Mouse (Mus musculus): ENCODE measurements at regions not wholly inside any gene's neighbourhood (a gene's known extent, or its start where the extent isn't known, plus 50 kb on each side); places are given as distances from the start of the nearest gene placed in this dataset.

DNA sequence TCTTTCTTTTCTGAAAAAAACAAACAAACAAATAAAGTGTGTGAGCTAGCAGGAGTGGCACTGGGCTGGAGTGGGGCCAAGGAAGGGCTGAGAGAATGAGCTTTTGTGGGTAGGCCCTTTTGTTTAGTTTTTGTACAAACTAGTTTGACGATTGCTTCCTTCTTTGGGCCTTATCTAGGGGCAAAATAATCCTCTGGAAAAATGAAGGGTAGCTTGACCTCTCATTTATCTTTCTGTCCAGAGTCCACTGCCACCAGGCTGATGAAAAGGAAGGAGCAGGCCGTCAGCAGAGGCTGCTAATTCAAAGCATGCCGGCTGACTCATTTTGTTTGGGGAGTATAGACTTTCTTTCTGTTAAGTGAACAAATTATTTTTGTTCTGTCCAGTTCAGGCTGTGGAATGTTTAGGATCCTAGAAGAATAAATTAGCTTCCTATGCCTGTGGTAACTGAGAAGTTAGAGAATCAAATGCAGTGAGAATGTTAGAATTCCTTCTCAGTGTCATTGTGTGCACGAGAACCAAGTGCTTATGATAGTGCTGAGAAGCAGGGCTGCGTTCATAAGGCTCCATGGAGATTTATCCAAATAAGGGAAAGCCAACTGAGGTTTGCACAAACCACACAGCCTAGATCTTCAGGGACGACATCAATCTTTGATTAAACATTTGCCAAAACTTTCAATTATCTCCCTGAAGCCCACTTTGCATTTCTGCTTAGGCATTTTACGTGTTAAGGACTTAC, 984.4 kb downstream of the A830018L16Rik start:
- Histone ChIP-seq H3K9me3 (ENCODE audit: control insufficient read depth, low read length) (no peaks in the 10 kb centered on the region), H3K4me2 (ENCODE audit: low read length) (no peak overlapping the region), H3K4me1 (replicated peaks; ENCODE audit: control insufficient read depth, insufficient read depth, low read length) (no peaks in the 10 kb centered on the region), H3K9ac (replicated peaks; ENCODE audit: low read depth, low read length) (no peak overlapping the region), H3K27me3 (replicated peaks; ENCODE audit: control insufficient read depth, insufficient read depth, low read length) (peaks cover 9% of the 10 kb centered on the region; the same call in 1 of the 2 replicates), H3K4me3 (replicated peaks; ENCODE audit: low read length) (no peak overlapping the region), H3K36me3 (ENCODE audit: control insufficient read depth, insufficient read depth) (no peaks in the 10 kb centered on the region), H3K27ac (ENCODE audit: low read length) (no peak overlapping the region)
- WGBS, result 14% methylated on average over 7 of the region's 7 CpGs
- no peak for ATAC-seq

DNA sequence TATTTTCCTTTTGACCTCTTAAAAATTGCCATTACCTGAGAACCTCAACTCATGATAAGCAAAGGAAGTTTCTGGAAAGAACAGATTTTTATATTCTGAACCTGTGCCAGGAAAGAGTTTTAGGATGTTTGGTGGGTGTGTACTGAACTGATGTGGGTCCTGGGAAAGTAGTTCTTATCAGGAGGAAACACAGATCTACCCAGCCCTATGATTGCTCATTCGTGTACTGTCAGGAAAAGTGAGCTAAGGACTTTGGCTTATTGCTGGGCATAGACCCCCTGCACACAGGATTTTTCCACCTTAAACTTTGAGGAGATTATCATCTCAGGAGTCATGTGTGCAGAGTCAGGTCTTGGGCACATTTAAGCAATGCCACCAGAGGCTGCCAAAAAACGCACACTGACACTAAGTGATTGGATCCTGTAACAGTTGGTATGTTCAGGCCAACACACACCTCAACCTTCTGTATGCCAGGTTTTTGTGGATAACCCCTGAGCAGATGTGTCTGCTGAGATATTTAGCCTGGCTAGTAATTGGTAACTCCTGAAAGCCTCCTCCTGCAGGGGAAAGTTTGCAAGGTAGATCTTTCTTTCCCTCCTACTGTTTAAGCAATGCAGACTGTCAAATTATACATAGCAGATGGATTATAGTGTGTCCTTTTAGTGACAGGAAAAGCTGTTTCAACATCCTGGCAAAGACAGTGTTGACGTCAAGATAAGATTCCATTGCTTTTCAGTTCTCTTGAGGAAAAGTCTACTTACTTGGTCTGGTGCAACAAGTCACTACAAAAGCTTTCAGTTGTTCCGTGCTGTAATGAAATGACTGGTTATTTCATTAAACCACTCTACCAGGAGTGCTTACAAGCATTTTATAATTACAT, 991.7 kb downstream of the A830018L16Rik start:
- Histone ChIP-seq H3K9me3 (ENCODE audit: control insufficient read depth, low read length) (no peaks in the 10 kb centered on the region), H3K27me3 (replicated peaks; ENCODE audit: control insufficient read depth, insufficient read depth, low read length) (peaks cover 29% of the 10 kb centered on the region), H3K4me3 (replicated peaks; ENCODE audit: low read length) (no peak overlapping the region), H3K4me1 (replicated peaks; ENCODE audit: control insufficient read depth, insufficient read depth, low read length) (no peaks in the 10 kb centered on the region), H3K9ac (replicated peaks; ENCODE audit: low read depth, low read length) (no peak overlapping the region), H3K36me3 (ENCODE audit: control insufficient read depth, insufficient read depth) (no peaks in the 10 kb centered on the region), H3K4me2 (ENCODE audit: low read length) (no peak overlapping the region), H3K27ac (ENCODE audit: low read length) (no peak overlapping the region)
- WGBS, result 79% methylated on average over 4 of the region's 4 CpGs
- no peak for ATAC-seq

DNA sequence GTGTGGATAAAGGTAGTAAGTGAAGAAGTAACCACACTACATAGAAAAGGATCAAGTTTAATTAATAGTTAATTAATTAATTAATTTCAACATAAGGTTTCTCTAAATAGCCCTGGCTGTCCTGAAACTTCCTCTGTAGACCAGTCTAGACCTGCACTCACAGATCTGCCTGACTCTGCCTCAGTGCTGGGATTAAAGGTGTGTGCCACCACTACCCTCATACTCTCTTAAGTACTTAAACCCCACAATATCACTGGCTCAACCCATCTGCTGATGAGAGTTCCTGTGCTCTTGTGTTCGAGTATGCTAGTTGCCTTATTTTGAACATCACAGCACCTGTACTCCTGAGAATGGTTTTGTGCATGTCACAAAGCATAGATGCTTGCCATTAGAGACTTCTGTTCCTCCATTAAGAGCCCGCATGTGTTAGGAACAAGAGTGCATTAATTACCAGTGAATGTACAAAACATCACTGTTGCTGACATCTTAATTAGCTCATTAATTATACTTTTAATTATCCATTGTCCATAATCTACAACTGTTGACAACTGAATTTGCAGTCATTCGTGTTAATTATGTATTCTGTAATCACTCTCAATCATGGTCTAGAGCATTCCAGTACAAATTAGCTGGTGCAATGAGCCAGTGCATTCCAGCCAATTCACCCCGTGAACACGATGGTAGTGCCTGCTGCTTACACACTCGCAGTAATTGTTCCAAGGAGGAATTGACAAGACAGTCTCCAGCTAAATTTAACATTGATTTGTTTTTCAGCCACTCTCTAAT, 996.0 kb downstream of the A830018L16Rik start:
- H3K4me1 ChIP-seq (replicated peaks; ENCODE audit: control insufficient read depth, insufficient read depth, low read length), result no peaks in the 10 kb centered on the region
- WGBS, result 10% methylated on average over 6 of the region's 6 CpGs
- H3K4me2 ChIP-seq (ENCODE audit: low read length), result no peak overlapping the region
- H3K27ac ChIP-seq (ENCODE audit: low read length), result no peak overlapping the region
- peak; percentile 97 for ATAC-seq
- no peak overlapping the region for H3K4me3 ChIP-seq (replicated peaks; ENCODE audit: low read length)
- H3K36me3 ChIP-seq (ENCODE audit: control insufficient read depth, insufficient read depth), result no peaks in the 10 kb centered on the region
- peaks cover 35% of the 10 kb centered on the region for H3K27me3 ChIP-seq (replicated peaks; ENCODE audit: control insufficient read depth, insufficient read depth, low read length)
- no peaks in the 10 kb centered on the region for H3K9me3 ChIP-seq (ENCODE audit: control insufficient read depth, low read length)
- no peak overlapping the region for H3K9ac ChIP-seq (replicated peaks; ENCODE audit: low read depth, low read length)

DNA sequence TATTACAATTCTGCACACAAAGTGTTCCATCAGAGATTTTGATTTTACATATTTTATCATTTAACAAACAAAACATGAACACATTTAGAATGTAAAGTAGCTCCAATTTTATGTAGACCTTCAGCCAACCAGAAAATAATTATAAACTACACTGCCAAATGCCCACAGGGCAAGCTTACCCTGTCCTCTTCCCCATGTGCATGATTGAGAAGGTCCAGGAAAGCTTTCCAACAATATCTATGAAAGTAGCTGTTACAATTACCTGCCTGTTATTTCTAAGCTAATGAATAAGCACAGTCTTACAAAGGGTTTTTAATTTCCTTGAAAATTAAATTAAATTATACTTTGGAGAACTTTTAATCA, 996.6 kb downstream of the A830018L16Rik start:
- Histone ChIP-seq H3K27me3 (replicated peaks; ENCODE audit: control insufficient read depth, insufficient read depth, low read length) (peaks cover 35% of the 10 kb centered on the region), H3K9me3 (ENCODE audit: control insufficient read depth, low read length) (no peaks in the 10 kb centered on the region), H3K9ac (replicated peaks; ENCODE audit: low read depth, low read length) (no peak overlapping the region), H3K4me1 (replicated peaks; ENCODE audit: control insufficient read depth, insufficient read depth, low read length) (no peaks in the 10 kb centered on the region), H3K4me2 (ENCODE audit: low read length) (no peak overlapping the region), H3K4me3 (replicated peaks; ENCODE audit: low read length) (no peak overlapping the region), H3K27ac (ENCODE audit: low read length) (no peak overlapping the region), H3K36me3 (ENCODE audit: control insufficient read depth, insufficient read depth) (no peaks in the 10 kb centered on the region)
- ATAC-seq, result peak; percentile 69

DNA sequence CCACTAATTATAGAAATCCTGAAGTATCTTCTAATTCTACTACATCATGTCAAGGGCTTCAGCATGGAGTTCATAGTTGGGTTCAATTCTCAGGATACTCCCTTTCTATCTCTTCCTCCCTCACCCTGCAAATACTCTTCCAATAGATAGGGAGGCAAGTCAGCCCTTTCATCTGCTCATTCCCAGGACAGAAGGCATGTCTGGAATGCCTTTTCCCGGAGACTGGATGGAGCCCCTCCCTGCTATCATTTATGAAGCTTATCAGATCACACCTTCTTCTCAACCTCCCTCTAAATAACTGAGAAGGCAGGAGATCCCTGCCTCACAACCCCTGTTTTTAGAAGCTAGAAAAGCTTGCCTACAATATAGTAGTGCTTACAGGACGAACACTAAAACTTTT, 1010.6 kb downstream of the A830018L16Rik start:
- H3K9ac ChIP-seq (replicated peaks; ENCODE audit: low read depth, low read length), result no peak overlapping the region
- H3K4me1 ChIP-seq (replicated peaks; ENCODE audit: control insufficient read depth, insufficient read depth, low read length), result no peaks in the 10 kb centered on the region
- no peaks in the 10 kb centered on the region for H3K27me3 ChIP-seq (replicated peaks; ENCODE audit: control insufficient read depth, insufficient read depth, low read length)
- no peak overlapping the region for H3K4me3 ChIP-seq (replicated peaks; ENCODE audit: low read length)
- H3K4me2 ChIP-seq (ENCODE audit: low read length), result no peak overlapping the region
- ATAC-seq, result no peak
- WGBS, result 81% methylated on average over 2 of the region's 2 CpGs
- H3K27ac ChIP-seq (ENCODE audit: low read length), result no peak overlapping the region
- H3K36me3 ChIP-seq (ENCODE audit: control insufficient read depth, insufficient read depth), result no peaks in the 10 kb centered on the region
- H3K9me3 ChIP-seq (ENCODE audit: control insufficient read depth, low read length), result no peaks in the 10 kb centered on the region

DNA sequence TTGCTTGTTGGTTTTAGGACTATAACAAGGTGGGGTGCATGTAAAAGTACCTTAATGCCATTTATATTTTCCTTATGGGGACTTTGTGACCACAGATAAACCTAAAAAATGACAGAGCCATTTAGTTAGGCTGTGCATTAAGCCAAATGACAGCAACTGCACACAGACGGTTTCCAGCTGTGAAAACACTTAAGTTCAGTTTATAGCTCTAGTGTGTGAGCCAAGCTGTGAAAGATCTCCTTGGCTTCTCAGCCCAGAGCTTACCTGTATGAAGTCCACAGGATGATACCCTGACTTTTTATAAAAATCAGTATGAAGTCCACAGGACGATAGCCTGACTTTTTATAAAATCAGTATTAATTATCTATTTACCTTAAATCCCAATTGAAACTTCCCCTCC, 1024.0 kb downstream of the A830018L16Rik start:
- H3K4me1 ChIP-seq (replicated peaks; ENCODE audit: control insufficient read depth, insufficient read depth, low read length), result no peaks in the 10 kb centered on the region
- ATAC-seq, result no peak
- WGBS, result 87% methylated on average over 2 of the region's 2 CpGs
- no peak overlapping the region for H3K27ac ChIP-seq (ENCODE audit: low read length)
- H3K4me3 ChIP-seq (replicated peaks; ENCODE audit: low read length), result no peak overlapping the region
- H3K9ac ChIP-seq (replicated peaks; ENCODE audit: low read depth, low read length), result no peak overlapping the region
- no peaks in the 10 kb centered on the region for H3K9me3 ChIP-seq (ENCODE audit: control insufficient read depth, low read length)
- no peak overlapping the region for H3K4me2 ChIP-seq (ENCODE audit: low read length)
- no peaks in the 10 kb centered on the region for H3K27me3 ChIP-seq (replicated peaks; ENCODE audit: control insufficient read depth, insufficient read depth, low read length)
- H3K36me3 ChIP-seq (ENCODE audit: control insufficient read depth, insufficient read depth), result no peaks in the 10 kb centered on the region

DNA sequence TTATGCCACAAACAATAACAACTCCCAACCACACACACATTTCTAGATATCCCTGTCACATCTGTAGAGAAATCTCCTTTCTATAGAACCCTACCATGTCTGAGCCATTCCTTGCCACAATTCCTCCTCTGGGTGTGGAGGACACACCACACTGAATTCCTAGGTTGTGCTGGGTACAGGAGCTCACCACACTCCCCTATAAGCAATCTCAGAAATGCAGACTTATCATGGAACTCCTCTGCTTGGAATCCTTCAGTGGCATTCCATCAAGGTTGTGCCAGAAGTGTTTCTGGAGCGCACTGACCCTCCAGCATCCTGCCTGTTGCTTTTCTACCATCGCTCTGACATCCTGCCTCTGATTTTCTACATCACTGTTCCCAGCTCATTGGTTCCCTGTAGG, 1052.3 kb downstream of the A830018L16Rik start:
- H3K9ac ChIP-seq (replicated peaks; ENCODE audit: low read depth, low read length), result no peak overlapping the region
- WGBS, result 100% methylated on average over 2 of the region's 2 CpGs

DNA sequence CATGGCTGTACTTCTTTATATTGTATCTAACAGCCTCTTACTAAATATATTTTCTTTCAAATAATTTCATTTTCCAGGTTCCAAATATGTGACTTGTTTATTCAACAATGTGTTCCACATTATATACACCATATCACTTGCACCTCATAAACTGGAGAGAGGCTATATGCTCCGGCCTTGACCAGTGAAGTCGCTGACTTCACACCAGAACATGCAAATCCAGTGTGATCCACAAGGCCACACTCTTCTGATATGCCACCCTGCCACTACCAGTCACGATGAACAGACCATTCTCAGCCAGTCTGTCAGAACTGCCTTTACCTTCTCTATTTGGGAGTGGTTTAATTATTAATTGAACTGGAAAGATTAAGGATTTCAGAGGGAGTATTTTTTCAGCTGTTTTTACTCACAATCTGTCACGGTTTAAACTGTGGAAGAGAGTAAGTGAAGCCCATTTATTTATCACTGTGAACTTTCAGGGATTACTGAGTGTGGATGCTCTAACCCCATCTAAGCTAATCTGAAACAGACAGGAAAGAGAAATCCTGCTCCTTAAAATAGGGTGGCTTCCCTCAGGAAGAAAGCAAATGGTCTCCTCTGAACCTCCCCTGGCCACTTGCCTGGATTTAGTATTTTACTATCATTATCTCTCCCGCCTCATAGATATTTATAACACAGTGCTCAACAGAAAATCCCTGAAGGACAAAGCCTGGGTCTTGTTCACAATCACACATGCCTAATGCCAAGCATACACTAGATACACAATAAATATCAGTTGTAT, 1065.3 kb downstream of the A830018L16Rik start:
- Histone ChIP-seq H3K9me3 (ENCODE audit: control insufficient read depth, low read length) (no peaks in the 10 kb centered on the region), H3K9ac (replicated peaks; ENCODE audit: low read depth, low read length) (no peak overlapping the region), H3K4me1 (replicated peaks; ENCODE audit: control insufficient read depth, insufficient read depth, low read length) (no peaks in the 10 kb centered on the region), H3K36me3 (ENCODE audit: control insufficient read depth, insufficient read depth) (no peaks in the 10 kb centered on the region), H3K4me3 (replicated peaks; ENCODE audit: low read length) (no peak overlapping the region), H3K27me3 (replicated peaks; ENCODE audit: control insufficient read depth, insufficient read depth, low read length) (no peaks in the 10 kb centered on the region), H3K4me2 (ENCODE audit: low read length) (no peak overlapping the region), H3K27ac (ENCODE audit: low read length) (no peak overlapping the region)
- no peak for ATAC-seq
- WGBS, result 69% methylated on average over 5 of the region's 5 CpGs

More for the DNA sequence above, 1052.3 kb downstream of the A830018L16Rik start:
- no peak overlapping the region for H3K27ac ChIP-seq (ENCODE audit: low read length)
- H3K9me3 ChIP-seq (ENCODE audit: control insufficient read depth, low read length), result no peaks in the 10 kb centered on the region
- no peaks in the 10 kb centered on the region for H3K4me1 ChIP-seq (replicated peaks; ENCODE audit: control insufficient read depth, insufficient read depth, low read length)
- no peak overlapping the region for H3K4me2 ChIP-seq (ENCODE audit: low read length)
- H3K4me3 ChIP-seq (replicated peaks; ENCODE audit: low read length), result no peak overlapping the region
- no peaks in the 10 kb centered on the region for H3K36me3 ChIP-seq (ENCODE audit: control insufficient read depth, insufficient read depth)
- H3K27me3 ChIP-seq (replicated peaks; ENCODE audit: control insufficient read depth, insufficient read depth, low read length), result no peaks in the 10 kb centered on the region
- ATAC-seq, result no peak
